Mouse (Mus musculus): ENCODE data around the gene Ogfod1. TPM values are rescaled to one million over a fixed set of nuclear protein-coding genes. Genes with fewer than 3 reads are reported as not detected.

Gene Ogfod1
- total and polyA plus RNA-seq, 2 experiments from 2014 or later = 5.4 to 19.6 TPM

GRCm38 (mm10) chr8:94087964-94088363 lies 51.0 kb downstream of the Ogfod1 start:
- no peak for TF ChIP-seq EP300 (IDR thresholded peaks at IDR 0.05; ENCODE audit: low read depth)
- no peak for TF ChIP-seq CTCF (IDR thresholded peaks at IDR 0.05; ENCODE audit: low read depth)
- no peak overlapping the region for H3K4me3 ChIP-seq (ENCODE audit: low read depth, low read length)
- H3K27ac ChIP-seq (ENCODE audit: low read depth) = no peak overlapping the region
- H3K9me3 ChIP-seq (replicated peaks; ENCODE audit: control insufficient read depth, low read length) = no peaks in the 10 kb centered on the region
- H3K4me2 ChIP-seq (ENCODE audit: low read depth, low read length) = no peak overlapping the region
- no peak overlapping the region for H3K9ac ChIP-seq (replicated peaks; ENCODE audit: low read depth, low read length)
- no peaks in the 10 kb centered on the region for H3K36me3 ChIP-seq (replicated peaks; ENCODE audit: control insufficient read depth, insufficient read depth, low read length)
- H3K27me3 ChIP-seq (ENCODE audit: control insufficient read depth, insufficient read depth, low read length) = no peaks in the 10 kb centered on the region
- H3K4me1 ChIP-seq (ENCODE audit: control insufficient read depth, insufficient read depth) = no peaks in the 10 kb centered on the region
- 76% methylated on average over 9 of the region's 9 CpGs for WGBS
- ATAC-seq (ENCODE audit: insufficient read depth, low read depth) (no peak), DNase-seq (ENCODE audit: low spot score) (no peak)

GRCm38 (mm10) chr8:94089715-94090114 lies 52.7 kb downstream of the Ogfod1 start:
- Histone ChIP-seq H3K4me1 (ENCODE audit: control insufficient read depth, insufficient read depth) (no peaks in the 10 kb centered on the region), H3K4me3 (ENCODE audit: low read depth, low read length) (no peak overlapping the region), H3K4me2 (ENCODE audit: low read depth, low read length) (no peak overlapping the region), H3K9me3 (replicated peaks; ENCODE audit: control insufficient read depth, low read length) (no peaks in the 10 kb centered on the region), H3K9ac (replicated peaks; ENCODE audit: low read depth, low read length) (no peak overlapping the region), H3K27ac (ENCODE audit: low read depth) (no peak overlapping the region), H3K27me3 (ENCODE audit: control insufficient read depth, insufficient read depth, low read length) (no peaks in the 10 kb centered on the region), H3K36me3 (replicated peaks; ENCODE audit: control insufficient read depth, insufficient read depth, low read length) (no peaks in the 10 kb centered on the region)
- no peak for DNase-seq (ENCODE audit: low spot score)
- 55% methylated on average over 6 of the region's 6 CpGs for WGBS
- no peak for ATAC-seq (ENCODE audit: insufficient read depth, low read depth)
- TF ChIP-seq EP300 (IDR thresholded peaks at IDR 0.05; ENCODE audit: low read depth) (no peak), CTCF (IDR thresholded peaks at IDR 0.05; ENCODE audit: low read depth) (no peak)

- DNase-seq (ENCODE audit: low spot score) (no peak), ATAC-seq (ENCODE audit: insufficient read depth, low read depth) (no peak)
- Histone ChIP-seq H3K4me3 (ENCODE audit: low read depth, low read length) (no peak overlapping the region), H3K27ac (ENCODE audit: low read depth) (0 out of 2 replicates have a peak overlapping the region, but pooled peaks have one; percentile 20), H3K27me3 (ENCODE audit: control insufficient read depth, insufficient read depth, low read length) (no peaks in the 10 kb centered on the region), H3K9me3 (replicated peaks; ENCODE audit: control insufficient read depth, low read length) (no peaks in the 10 kb centered on the region), H3K4me1 (ENCODE audit: control insufficient read depth, insufficient read depth) (no peaks in the 10 kb centered on the region), H3K4me2 (ENCODE audit: low read depth, low read length) (no peak overlapping the region), H3K9ac (replicated peaks; ENCODE audit: low read depth, low read length) (no peak overlapping the region), H3K36me3 (replicated peaks; ENCODE audit: control insufficient read depth, insufficient read depth, low read length) (no peaks in the 10 kb centered on the region)
- TF ChIP-seq EP300 (IDR thresholded peaks at IDR 0.05; ENCODE audit: low read depth) = no peak
- no peak for TF ChIP-seq CTCF (IDR thresholded peaks at IDR 0.05; ENCODE audit: low read depth)
- 68% methylated on average over 9 of the region's 9 CpGs for WGBS
These were observed 55.9 kb downstream of the Ogfod1 start for GRCm38 (mm10) chr8:94092848-94093247.

- Histone ChIP-seq H3K9ac (replicated peaks; ENCODE audit: low read depth, low read length) (no peak overlapping the region), H3K27ac (ENCODE audit: low read depth) (no peak overlapping the region), H3K4me2 (ENCODE audit: low read depth, low read length) (no peak overlapping the region), H3K9me3 (replicated peaks; ENCODE audit: control insufficient read depth, low read length) (no peaks in the 10 kb centered on the region), H3K4me3 (ENCODE audit: low read depth, low read length) (no peak overlapping the region), H3K4me1 (ENCODE audit: control insufficient read depth, insufficient read depth) (peaks cover 5% of the 10 kb centered on the region; the same call in 1 of the 2 replicates), H3K36me3 (replicated peaks; ENCODE audit: control insufficient read depth, insufficient read depth, low read length) (no peaks in the 10 kb centered on the region), H3K27me3 (ENCODE audit: control insufficient read depth, insufficient read depth, low read length) (no peaks in the 10 kb centered on the region)
- TF ChIP-seq CTCF (IDR thresholded peaks at IDR 0.05; ENCODE audit: low read depth) = 0 out of 2 replicates have a peak, but pooled peaks have one; percentile 17
- no peak for TF ChIP-seq EP300 (IDR thresholded peaks at IDR 0.05; ENCODE audit: low read depth)
- ATAC-seq (ENCODE audit: insufficient read depth, low read depth) (no peak), DNase-seq (ENCODE audit: low spot score) (no peak)
- 79% methylated on average over 6 of the region's 6 CpGs for WGBS
These were observed 57.3 kb downstream of the Ogfod1 start for GRCm38 (mm10) chr8:94094281-94094680.

- H3K9me3 ChIP-seq (replicated peaks; ENCODE audit: control insufficient read depth, low read length) = no peaks in the 10 kb centered on the region
- peak within 1 kb of the TSS; percentile 55 for H3K4me3 ChIP-seq (ENCODE audit: low read depth, low read length)
- peaks cover 5% of the 10 kb centered on the region; the same call in 1 of the 2 replicates for H3K4me1 ChIP-seq (ENCODE audit: control insufficient read depth, insufficient read depth)
- H3K27ac ChIP-seq (ENCODE audit: low read depth) = peak within 1 kb of the TSS; percentile 94
- no peaks in the 10 kb centered on the region for H3K27me3 ChIP-seq (ENCODE audit: control insufficient read depth, insufficient read depth, low read length)
- ATAC-seq (ENCODE audit: insufficient read depth, low read depth) (peak; percentile 100), DNase-seq (ENCODE audit: low spot score) (peak; percentile 99)
- WGBS = under 1% methylated on average over 61 of the region's 61 CpGs
- peak within 1 kb of the TSS; percentile 62 for H3K9ac ChIP-seq (replicated peaks; ENCODE audit: low read depth, low read length)
- peak; percentile 47 for TF ChIP-seq CTCF (IDR thresholded peaks at IDR 0.05; ENCODE audit: low read depth)
- no peak; the same call in 1 of the 2 replicates for TF ChIP-seq EP300 (IDR thresholded peaks at IDR 0.05; ENCODE audit: low read depth)
- H3K4me2 ChIP-seq (ENCODE audit: low read depth, low read length) = peak within 1 kb of the TSS; percentile 64
- H3K36me3 ChIP-seq (replicated peaks; ENCODE audit: control insufficient read depth, insufficient read depth, low read length) = no peaks in the 10 kb centered on the region
These were observed 61.3 kb downstream of the Ogfod1 start, which contains the start of gene Bbs2 for GRCm38 (mm10) chr8:94098081-94098974. TSS of gene Bbs2 (minus strand) at chr8:94098928.

All from heart, postnatal 0 days (tissue).